Mouse (Mus musculus): ENCODE results near the gene Nhsl1. TPM values are rescaled to one million over a fixed set of nuclear protein-coding genes. Genes with fewer than 3 reads are reported as not detected.
A peak's percentile ranks its signal among the peaks of the same experiment; 100 is the strongest.

Nhsl1 gene
- polyA plus RNA-seq, 1 experiment = 0.29 TPM

DNA sequence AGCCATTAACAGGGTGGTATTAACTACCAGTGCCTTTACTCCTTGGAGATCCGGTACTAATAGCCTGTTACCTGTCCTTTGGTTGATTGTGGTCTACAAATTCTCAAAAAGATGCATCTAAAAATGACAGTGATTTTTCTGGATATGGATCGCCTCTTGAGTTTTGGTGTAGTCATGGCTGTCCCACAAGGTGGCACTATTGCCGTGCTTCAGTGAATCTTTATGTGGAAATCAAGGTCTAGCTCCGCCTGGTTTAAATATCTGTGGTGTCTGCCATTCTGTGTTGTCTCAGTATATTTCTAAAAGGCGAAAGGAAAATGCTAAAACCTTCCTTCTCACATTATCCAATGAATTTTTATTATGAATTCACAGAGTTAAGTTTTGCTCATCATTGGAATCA, 72.8 kb downstream of the Nhsl1 start:
- TF ChIP-seq FLI1 (IDR thresholded peaks at IDR 0.05; ENCODE audit: low read length) = no peak
- no peak for TF ChIP-seq GATA1 (IDR thresholded peaks at IDR 0.05; ENCODE audit: borderline replicate concordance, low read length)

DNA sequence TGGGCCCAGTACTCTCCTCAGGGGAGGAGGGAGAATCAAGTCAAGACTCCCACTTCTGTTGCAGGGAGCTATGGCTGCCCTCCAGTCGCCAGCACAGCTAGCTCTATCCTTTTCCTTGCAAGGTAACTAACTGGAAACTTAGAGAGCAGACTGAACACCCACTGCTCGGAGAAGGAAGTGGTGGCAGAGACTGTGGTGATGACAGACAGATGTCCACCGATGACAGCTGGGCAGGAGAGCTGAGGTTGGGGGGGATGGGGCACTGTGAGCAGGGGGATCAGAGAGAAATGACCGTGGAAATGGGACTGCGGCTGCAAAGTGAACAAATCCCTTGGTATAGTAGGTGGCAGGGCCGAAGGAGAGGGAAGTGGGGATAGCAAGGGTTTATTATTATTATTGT, 73.5 kb downstream of the Nhsl1 start:
- H3K36me3 ChIP-seq (replicated peaks; ENCODE audit: low read length) = no peaks in the 10 kb centered on the region
- TF ChIP-seq FLI1 (IDR thresholded peaks at IDR 0.05; ENCODE audit: low read length) = no peak
- TF ChIP-seq GATA1 (IDR thresholded peaks at IDR 0.05; ENCODE audit: borderline replicate concordance, low read length) = no peak
- H3K9me3 ChIP-seq = no peaks in the 10 kb centered on the region
- peaks cover 3% of the 10 kb centered on the region for H3K27me3 ChIP-seq (replicated peaks)
- H3K4me3 ChIP-seq (replicated peaks) = no peak overlapping the region
- H3K4me1 ChIP-seq = no peaks in the 10 kb centered on the region; the same call in 1 of the 2 replicates

More for the DNA sequence above, 72.8 kb downstream of the Nhsl1 start:
- Histone ChIP-seq H3K9me3 (no peaks in the 10 kb centered on the region), H3K4me3 (replicated peaks) (no peak overlapping the region), H3K4me1 (no peaks in the 10 kb centered on the region; the same call in 1 of the 2 replicates), H3K36me3 (replicated peaks; ENCODE audit: low read length) (no peaks in the 10 kb centered on the region), H3K27me3 (replicated peaks) (peaks cover 3% of the 10 kb centered on the region)

DNA sequence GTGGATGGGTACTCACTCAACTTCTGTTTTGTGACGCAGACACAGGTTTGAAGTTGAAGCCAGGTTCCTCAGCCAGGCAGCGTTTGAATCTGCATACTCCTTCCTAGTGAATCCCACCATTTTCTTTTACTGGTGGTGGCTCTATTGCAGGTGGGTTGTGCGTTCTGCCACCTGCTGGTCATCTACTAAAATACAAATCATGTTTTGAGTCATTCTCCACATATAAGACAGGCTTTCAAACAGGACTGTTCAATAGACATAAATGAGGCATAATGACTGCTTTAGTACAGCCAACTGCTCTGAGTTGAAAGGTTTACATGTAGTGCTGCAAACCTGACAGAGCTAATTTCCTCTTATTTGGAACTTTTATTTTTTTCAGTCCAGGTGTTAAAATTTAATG, 75.0 kb downstream of the Nhsl1 start:
- peaks cover 3% of the 10 kb centered on the region for H3K27me3 ChIP-seq (replicated peaks)

DNA sequence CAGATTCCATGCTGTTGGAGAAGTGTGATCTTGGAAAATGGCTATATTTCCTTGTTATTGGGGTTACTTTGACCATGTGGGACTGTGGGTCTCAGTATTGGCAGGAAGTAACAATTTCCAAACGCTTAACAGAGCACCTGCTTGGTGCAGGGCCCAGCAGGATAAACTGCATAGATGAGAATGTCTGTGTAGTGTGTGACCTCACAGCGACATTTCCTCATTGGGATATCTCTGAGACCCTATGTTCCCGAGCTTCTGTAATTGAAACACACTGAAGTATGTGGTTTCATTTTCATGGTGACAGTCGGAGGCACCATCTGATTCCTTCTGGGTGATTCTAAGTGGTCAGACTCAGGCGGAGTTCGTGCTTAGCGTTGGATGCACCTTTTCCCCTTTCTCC, 75.5 kb downstream of the Nhsl1 start:
- Histone ChIP-seq H3K4me1 (no peaks in the 10 kb centered on the region; the same call in 1 of the 2 replicates), H3K36me3 (replicated peaks; ENCODE audit: low read length) (no peaks in the 10 kb centered on the region), H3K9me3 (no peaks in the 10 kb centered on the region), H3K4me3 (replicated peaks) (no peak overlapping the region), H3K27me3 (replicated peaks) (no peaks in the 10 kb centered on the region)
- no peak for TF ChIP-seq GATA1 (IDR thresholded peaks at IDR 0.05; ENCODE audit: borderline replicate concordance, low read length)
- TF ChIP-seq FLI1 (IDR thresholded peaks at IDR 0.05; ENCODE audit: low read length) = no peak

More for the DNA sequence above, 75.0 kb downstream of the Nhsl1 start:
- Histone ChIP-seq H3K9me3 (no peaks in the 10 kb centered on the region), H3K36me3 (replicated peaks; ENCODE audit: low read length) (no peaks in the 10 kb centered on the region), H3K4me1 (no peaks in the 10 kb centered on the region; the same call in 1 of the 2 replicates), H3K4me3 (replicated peaks) (no peak overlapping the region)
- TF ChIP-seq GATA1 (IDR thresholded peaks at IDR 0.05; ENCODE audit: borderline replicate concordance, low read length) (no peak), FLI1 (IDR thresholded peaks at IDR 0.05; ENCODE audit: low read length) (no peak)

DNA sequence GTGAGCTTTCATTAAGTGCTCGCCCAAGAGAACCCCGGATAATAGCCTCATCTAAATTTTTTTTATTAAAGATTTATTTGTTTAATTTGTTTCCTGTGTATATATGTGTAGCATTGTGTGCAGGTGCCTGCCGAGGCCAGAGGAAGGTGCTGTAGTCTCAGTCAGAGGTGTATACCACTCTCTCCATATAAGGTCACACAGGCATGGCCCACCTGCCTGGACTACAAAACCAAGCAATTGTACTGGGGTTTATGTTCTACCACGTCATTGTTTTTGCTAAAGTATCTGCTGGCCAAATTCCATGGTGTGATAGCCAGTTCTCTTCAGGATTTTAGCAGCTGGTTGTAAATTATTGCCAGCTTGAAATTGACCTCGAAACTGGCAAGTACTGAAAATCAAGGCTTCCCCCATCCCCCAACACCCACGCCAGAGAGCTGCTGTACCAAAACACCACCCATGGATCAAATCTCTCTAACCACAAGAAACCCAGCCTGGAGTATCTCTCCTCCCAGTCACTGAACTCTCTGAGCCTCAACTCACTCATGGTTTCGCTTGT, 81.4 kb downstream of the Nhsl1 start:
- H3K4me3 ChIP-seq (replicated peaks) = no peak overlapping the region
- TF ChIP-seq GATA1 (IDR thresholded peaks at IDR 0.05; ENCODE audit: borderline replicate concordance, low read length) = no peak
- no peaks in the 10 kb centered on the region for H3K36me3 ChIP-seq (replicated peaks; ENCODE audit: low read length)
- no peaks in the 10 kb centered on the region for H3K9me3 ChIP-seq
- no peaks in the 10 kb centered on the region for H3K4me1 ChIP-seq
- peaks cover 1% of the 10 kb centered on the region for H3K27me3 ChIP-seq (replicated peaks)

DNA sequence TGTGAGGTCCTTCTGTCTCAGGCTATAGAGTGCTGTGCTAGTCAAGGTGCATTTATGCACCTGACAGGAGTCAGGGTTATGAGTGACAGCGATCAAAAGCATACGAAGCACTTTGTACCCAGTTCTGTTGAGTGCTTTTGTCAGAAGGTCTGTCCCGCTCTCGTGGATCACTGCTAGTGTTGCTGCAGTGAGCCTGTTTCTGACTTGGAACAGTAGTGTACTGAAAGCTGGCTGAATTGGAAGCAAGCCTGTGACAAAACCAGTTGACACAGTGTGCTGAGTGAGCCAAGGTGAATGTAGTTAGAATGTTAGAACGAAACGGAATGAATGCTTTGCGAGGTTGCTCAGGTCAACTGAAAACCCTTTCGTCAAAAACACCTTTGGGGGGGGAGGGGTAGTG, 82.2 kb downstream of the Nhsl1 start:
- Histone ChIP-seq H3K9me3 (no peaks in the 10 kb centered on the region), H3K4me3 (replicated peaks) (no peak overlapping the region), H3K4me1 (no peaks in the 10 kb centered on the region), H3K27me3 (replicated peaks) (peaks cover 2% of the 10 kb centered on the region), H3K36me3 (replicated peaks; ENCODE audit: low read length) (no peaks in the 10 kb centered on the region)
- no peak for TF ChIP-seq GATA1 (IDR thresholded peaks at IDR 0.05; ENCODE audit: borderline replicate concordance, low read length)
- no peak for TF ChIP-seq FLI1 (IDR thresholded peaks at IDR 0.05; ENCODE audit: low read length)

DNA sequence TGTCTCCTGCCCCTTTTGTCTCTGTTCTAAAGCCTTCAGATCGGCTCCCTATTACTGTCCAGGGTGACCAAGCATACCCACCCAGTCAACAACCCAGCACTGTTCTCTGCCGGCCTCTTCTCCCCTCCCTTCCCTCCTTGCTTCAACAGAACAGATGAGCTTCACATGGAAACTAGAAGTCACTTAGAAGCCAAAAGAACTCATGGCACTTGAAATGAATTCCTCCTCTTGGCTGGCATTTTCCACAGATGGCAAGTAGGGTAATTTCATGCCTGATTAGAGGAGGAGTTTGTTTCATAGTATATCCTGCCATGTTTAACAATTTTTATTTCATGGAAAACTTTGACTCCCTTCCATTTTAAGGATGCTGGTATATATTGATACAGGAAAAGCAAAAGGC, 85.2 kb downstream of the Nhsl1 start:
- Histone ChIP-seq H3K27me3 (replicated peaks) (peaks cover 22% of the 10 kb centered on the region), H3K36me3 (replicated peaks; ENCODE audit: low read length) (no peaks in the 10 kb centered on the region), H3K4me3 (replicated peaks) (no peak overlapping the region), H3K4me1 (peaks cover 10% of the 10 kb centered on the region), H3K9me3 (no peaks in the 10 kb centered on the region)
- TF ChIP-seq GATA1 (IDR thresholded peaks at IDR 0.05; ENCODE audit: borderline replicate concordance, low read length) (no peak), FLI1 (IDR thresholded peaks at IDR 0.05; ENCODE audit: low read length) (no peak)

DNA sequence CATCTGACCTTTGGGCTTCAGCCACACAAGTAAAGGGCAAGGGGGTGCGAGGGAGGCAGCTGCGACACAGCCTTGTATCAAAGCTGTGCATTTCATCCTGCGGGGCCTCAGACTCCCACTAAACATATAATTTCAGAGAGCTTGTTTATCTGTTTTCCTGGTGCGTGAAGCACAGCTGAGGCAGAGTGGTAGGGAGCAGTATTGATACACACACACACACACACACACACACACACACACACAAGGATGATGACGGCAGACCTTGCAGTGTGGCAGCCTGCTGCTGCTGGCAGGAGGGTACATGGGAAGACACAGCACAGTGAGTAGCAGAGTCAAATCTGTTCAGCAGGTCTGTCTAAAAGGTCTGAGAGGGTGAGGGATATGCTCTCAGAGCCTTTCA, 85.9 kb downstream of the Nhsl1 start:
- Histone ChIP-seq H3K4me3 (replicated peaks) (no peak overlapping the region), H3K9me3 (no peaks in the 10 kb centered on the region), H3K36me3 (replicated peaks; ENCODE audit: low read length) (no peaks in the 10 kb centered on the region), H3K27me3 (replicated peaks) (peaks cover 22% of the 10 kb centered on the region), H3K4me1 (peaks cover 10% of the 10 kb centered on the region)
- TF ChIP-seq FLI1 (IDR thresholded peaks at IDR 0.05; ENCODE audit: low read length) (no peak), GATA1 (IDR thresholded peaks at IDR 0.05; ENCODE audit: borderline replicate concordance, low read length) (no peak)

DNA sequence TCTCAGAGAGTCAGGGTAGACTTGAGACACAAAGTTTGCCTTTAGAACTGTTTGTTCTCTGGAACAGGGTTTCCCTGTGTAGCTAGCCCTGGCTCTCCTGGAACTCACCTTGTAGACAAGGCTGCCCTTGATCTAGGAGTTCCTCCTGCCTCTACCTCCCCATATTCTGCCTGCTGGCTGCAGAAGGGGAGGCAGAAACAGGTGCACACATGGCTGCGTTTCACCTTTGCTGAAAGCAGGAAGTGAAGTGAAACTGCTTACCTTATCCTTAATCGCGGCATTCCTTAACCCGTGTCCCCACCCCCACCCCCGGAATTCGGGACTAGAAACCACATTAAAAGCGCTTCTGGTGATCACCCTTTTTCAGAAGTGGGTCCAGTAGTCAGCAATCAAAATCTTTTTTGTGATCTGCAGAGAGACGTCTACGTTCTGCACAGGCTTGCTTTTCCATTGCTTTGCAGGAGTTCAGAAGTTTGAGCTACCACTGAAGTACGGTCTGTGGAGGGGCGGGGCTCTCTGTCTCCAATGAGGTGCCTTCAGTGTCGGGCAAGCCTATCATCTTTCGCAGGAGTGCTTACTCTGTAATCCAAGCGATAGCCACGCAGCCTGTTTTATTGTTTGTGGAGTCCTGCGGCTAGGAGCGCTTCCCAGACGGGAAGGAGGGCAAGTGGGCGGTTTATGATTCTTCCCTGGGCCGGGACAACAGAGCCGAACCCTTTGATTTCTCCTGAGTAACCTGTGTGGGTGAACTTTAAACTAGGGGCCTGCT, 88.5 kb downstream of the Nhsl1 start:
- peaks cover 26% of the 10 kb centered on the region for H3K27me3 ChIP-seq (replicated peaks)
- H3K9me3 ChIP-seq = no peaks in the 10 kb centered on the region
- H3K36me3 ChIP-seq (replicated peaks; ENCODE audit: low read length) = no peaks in the 10 kb centered on the region
- TF ChIP-seq FLI1 (IDR thresholded peaks at IDR 0.05; ENCODE audit: low read length) (no peak), GATA1 (IDR thresholded peaks at IDR 0.05; ENCODE audit: borderline replicate concordance, low read length) (no peak)
- H3K4me1 ChIP-seq = peaks cover 10% of the 10 kb centered on the region
- peak overlapping the region; percentile 80 for H3K4me3 ChIP-seq (replicated peaks)

DNA sequence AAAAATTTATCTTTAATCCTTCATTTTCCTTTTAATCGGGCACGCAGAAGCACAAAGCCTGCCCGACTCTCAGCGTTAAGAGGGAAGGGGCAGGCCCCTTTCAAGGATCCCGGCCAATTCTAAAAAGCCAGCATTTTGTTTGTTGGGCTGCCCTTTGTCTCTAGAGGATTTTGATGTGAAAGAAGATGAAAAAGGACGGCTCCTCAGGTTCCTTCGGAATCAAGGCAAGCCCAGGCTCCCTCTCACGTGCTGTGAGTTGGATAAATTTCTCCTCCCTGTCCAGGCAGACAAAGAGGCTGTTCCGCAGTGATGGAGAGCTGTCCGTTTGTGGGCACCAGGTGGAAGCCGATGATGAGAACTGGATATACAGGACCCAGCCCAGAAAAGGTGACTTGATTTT, 89.3 kb downstream of the Nhsl1 start:
- Histone ChIP-seq H3K27me3 (replicated peaks) (peaks cover 26% of the 10 kb centered on the region), H3K36me3 (replicated peaks; ENCODE audit: low read length) (no peaks in the 10 kb centered on the region), H3K4me3 (replicated peaks) (no peak overlapping the region), H3K4me1 (peaks cover 10% of the 10 kb centered on the region), H3K9me3 (no peaks in the 10 kb centered on the region)
- TF ChIP-seq GATA1 (IDR thresholded peaks at IDR 0.05; ENCODE audit: borderline replicate concordance, low read length) = no peak

Measured in megakaryocyte, embryonic 14.5 days (primary cell).